Mouse (Mus musculus) frontal cortex, postnatal 25 days (tissue): Measurements from ENCODE around the gene Nifk.

Experiments
- DNase-seq, 2 experiments: peaks; one replicate each; pipeline ENCODE4 v3.0.0; 2022; ENCODE audit warnings: low spot score in 2 of 2

The Nifk gene

GRCm38 (mm10) chr1:118380105-118380786 is 58.6 kb downstream of the Nifk start:
- DNase-seq = no peak
